Mouse (Mus musculus) liver, embryonic 15.5 days (tissue): Measurements from ENCODE around the gene Snrnp25. TPM values are rescaled to one million over a fixed set of nuclear protein-coding genes. Genes with fewer than 3 reads are reported as not detected.

Experiments
- ATAC-seq: fragments of 200-750 bp; cut with Nextera tagmentation; 2 replicates; pipeline ENCODE4 v1.8.0; 2017; ENCODE audit warnings: moderate number of reproducible peaks, mild to moderate bottlenecking, moderate library complexity; ENCODE audit not compliant: insufficient read depth
- H3K27ac ChIP-seq: fragments of 300-500 bp; sonication (generic); replicated peaks from 2 replicates; pipeline ENCODE4 v1.5.1; 2015; ENCODE audit warnings: mild to moderate bottlenecking, inconsistent platforms
- H3K27me3 ChIP-seq: fragments of 300-500 bp; sonication (generic); 2 replicates; pipeline ENCODE4 v1.6.1; 2015; ENCODE audit warnings: mild to moderate bottlenecking, inconsistent platforms
- H3K36me3 ChIP-seq: fragments of 300-500 bp; sonication (generic); replicated peaks from 2 replicates; pipeline ENCODE4 v1.6.1; 2015; ENCODE audit warnings: moderate library complexity, mild to moderate bottlenecking, inconsistent platforms
- H3K4me1 ChIP-seq: fragments of 300-500 bp; sonication (generic); replicated peaks from 2 replicates; pipeline ENCODE4 v1.6.1; 2015; ENCODE audit warnings: inconsistent platforms
- H3K4me2 ChIP-seq: fragments of 300-500 bp; sonication (generic); 2 replicates; pipeline ENCODE4 v1.6.1; 2015; ENCODE audit warnings: moderate library complexity, mild to moderate bottlenecking, inconsistent platforms
- H3K4me3 ChIP-seq: fragments of 300-500 bp; sonication (generic); replicated peaks from 2 replicates; pipeline ENCODE4 v1.5.1; 2015; ENCODE audit warnings: mild to moderate bottlenecking, inconsistent platforms
- H3K9ac ChIP-seq: fragments of 300-500 bp; sonication (generic); 2 replicates; pipeline ENCODE4 v1.6.1; 2015; ENCODE audit warnings: moderate library complexity, mild to moderate bottlenecking, inconsistent platforms
- H3K9me3 ChIP-seq: fragments of 300-500 bp; sonication (generic); replicated peaks from 2 replicates; pipeline ENCODE4 v1.6.1; 2016; ENCODE audit warnings: inconsistent platforms
- WGBS: fragments of 180-500 bp; shearing (Covaris S2); methylation state at CpG from one replicate; pipeline ENCODE4 v1.1.7; 2015; ENCODE audit warnings: mixed read lengths; ENCODE audit not compliant: insufficient replicate concordance; 5-methylcytosine and 5-hydroxymethylcytosine counted together
- polyA plus RNA-seq: library from polyadenylated mRNA; unstranded; fragments of >200 nt; fragmentation: Nextera tagmentation; extraction: Ambion mirVana; gene quantifications from 2 replicates; pipeline ENCODE4 v1.2.1, GENCODE M21; 2015

The Snrnp25 gene
- polyA plus RNA-seq, 1 experiment from 2014 or later, result 70.1 TPM

- Histone ChIP-seq H3K9ac (peak overlapping the region; percentile 64), H3K36me3 (peaks cover 74% of the 10 kb centered on the region), H3K4me3 (0 out of 2 replicates have a peak overlapping the region, but pooled peaks have one; percentile 2), H3K27me3 (no peaks in the 10 kb centered on the region), H3K27ac (peak overlapping the region; percentile 99), H3K9me3 (no peaks in the 10 kb centered on the region), H3K4me2 (peak overlapping the region; percentile 37), H3K4me1 (peaks cover 94% of the 10 kb centered on the region)
- no peak for ATAC-seq
Observed at GRCm38 (mm10) chr11:32247068-32247467, 41.9 kb downstream of the Snrnp25 start.

DNA sequence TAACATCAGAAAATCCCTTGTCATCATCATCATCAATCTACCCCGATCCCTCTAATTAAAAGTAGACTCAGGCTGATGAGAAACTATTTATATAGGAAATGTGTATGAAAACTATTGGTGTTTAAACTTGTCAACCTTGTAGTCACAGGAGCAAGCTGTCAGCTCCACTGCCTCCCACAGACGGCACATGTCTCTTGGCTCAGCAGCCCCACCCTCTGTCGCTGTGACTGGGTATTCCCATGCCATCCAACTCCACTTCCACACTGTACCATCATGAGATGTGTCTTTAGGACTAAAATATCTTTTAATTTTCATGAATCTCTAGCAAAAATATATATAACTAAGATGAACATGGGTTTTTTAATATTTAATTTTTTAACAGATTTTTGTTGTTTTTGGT is 43.1 kb downstream of the Snrnp25 start:
- Histone ChIP-seq H3K9ac (peak overlapping the region; percentile 64; the same call in 1 of the 2 replicates), H3K4me1 (peaks cover 94% of the 10 kb centered on the region), H3K4me2 (no peak overlapping the region), H3K36me3 (peaks cover 79% of the 10 kb centered on the region), H3K4me3 (no peak overlapping the region), H3K27me3 (no peaks in the 10 kb centered on the region), H3K27ac (peak overlapping the region; percentile 99), H3K9me3 (no peaks in the 10 kb centered on the region)
- ATAC-seq, result no peak
- WGBS, result 64% methylated on average over 3 of the region's 3 CpGs

- H3K4me1 ChIP-seq, result peaks cover 96% of the 10 kb centered on the region
- 0 out of 2 replicates have a peak overlapping the region, but pooled peaks have one; percentile 4 for H3K4me3 ChIP-seq
- H3K27me3 ChIP-seq, result no peaks in the 10 kb centered on the region
- H3K9me3 ChIP-seq, result no peaks in the 10 kb centered on the region
- peak; percentile 99 for ATAC-seq
- H3K4me2 ChIP-seq, result peak overlapping the region; percentile 42
- 50% methylated on average over 8 of the region's 8 CpGs for WGBS
- peak overlapping the region; percentile 99 for H3K27ac ChIP-seq
- peaks cover 75% of the 10 kb centered on the region for H3K36me3 ChIP-seq
- peak overlapping the region; percentile 62 for H3K9ac ChIP-seq
Observed at GRCm38 (mm10) chr11:32250880-32251763, 45.9 kb downstream of the Snrnp25 start.

DNA sequence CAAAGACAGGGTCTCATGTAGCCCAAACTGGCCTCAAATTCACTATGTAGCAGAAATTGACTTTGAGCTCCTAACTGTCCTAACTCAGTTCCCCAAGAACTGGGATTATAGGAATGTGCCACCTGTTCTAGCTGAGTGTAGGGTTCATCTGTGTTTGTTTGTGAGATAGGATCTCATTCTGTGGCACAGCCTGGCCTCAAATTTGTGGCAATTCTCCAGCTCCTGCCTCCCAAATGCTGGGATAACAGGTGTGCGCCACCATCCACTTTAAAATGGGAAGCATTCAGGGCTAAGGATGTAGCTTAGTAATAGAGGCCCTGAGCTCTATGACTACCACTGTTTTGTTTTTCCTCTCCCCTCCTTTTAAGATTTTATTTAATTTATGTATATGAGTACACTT is 47.9 kb downstream of the Snrnp25 start:
- no peak overlapping the region for H3K4me2 ChIP-seq
- WGBS, result 100% methylated on average over 1 of the region's 1 CpGs
- H3K4me1 ChIP-seq, result peaks cover 92% of the 10 kb centered on the region
- H3K4me3 ChIP-seq, result no peak overlapping the region
- peak overlapping the region; percentile 99 for H3K27ac ChIP-seq
- no peak for ATAC-seq
- H3K9ac ChIP-seq, result no peak overlapping the region
- peaks cover 57% of the 10 kb centered on the region for H3K36me3 ChIP-seq
- H3K27me3 ChIP-seq, result no peaks in the 10 kb centered on the region
- no peaks in the 10 kb centered on the region for H3K9me3 ChIP-seq

- Histone ChIP-seq H3K36me3 (peaks cover 58% of the 10 kb centered on the region), H3K4me2 (peak overlapping the region; percentile 56), H3K27me3 (no peaks in the 10 kb centered on the region), H3K27ac (peak overlapping the region; percentile 99), H3K9me3 (no peaks in the 10 kb centered on the region), H3K4me1 (peaks cover 85% of the 10 kb centered on the region), H3K4me3 (peak overlapping the region; percentile 15), H3K9ac (peak overlapping the region; percentile 66)
- 23% methylated on average over 1 of the region's 1 CpGs for WGBS
- peak; percentile 100 for ATAC-seq
Observed at GRCm38 (mm10) chr11:32256146-32256545, 50.9 kb downstream of the Snrnp25 start.

DNA sequence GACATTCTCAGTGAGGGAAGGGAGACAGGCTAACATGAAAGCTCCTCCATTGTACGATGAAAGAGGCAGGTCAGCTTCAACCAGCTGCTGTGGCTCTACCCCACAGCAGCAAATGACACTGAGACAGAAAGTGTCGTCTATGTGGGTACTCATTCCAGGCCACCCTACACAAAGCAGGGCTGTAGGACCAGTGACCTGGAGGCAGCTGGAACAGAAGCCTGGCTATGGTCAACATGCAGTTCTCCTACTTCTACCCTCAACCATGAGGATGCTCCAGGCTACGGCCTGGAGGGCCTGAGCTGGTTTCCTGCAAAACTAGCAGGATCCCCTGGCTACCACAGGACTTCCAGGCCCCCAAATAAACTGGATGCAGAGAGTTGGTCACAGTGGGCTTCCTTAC is 51.4 kb downstream of the Snrnp25 start:
- peaks cover 58% of the 10 kb centered on the region for H3K36me3 ChIP-seq
- peak overlapping the region; percentile 56 for H3K4me2 ChIP-seq
- ATAC-seq, result peak; percentile 19
- peak overlapping the region; percentile 15 for H3K4me3 ChIP-seq
- WGBS, result 50% methylated on average over 3 of the region's 3 CpGs
- no peaks in the 10 kb centered on the region for H3K9me3 ChIP-seq
- H3K27ac ChIP-seq, result peak overlapping the region; percentile 99
- peaks cover 84% of the 10 kb centered on the region for H3K4me1 ChIP-seq
- H3K27me3 ChIP-seq, result no peaks in the 10 kb centered on the region
- H3K9ac ChIP-seq, result peak overlapping the region; percentile 66

Other genes with a start within 250 kb of the Snrnp25 start
- gene 4930524B15Rik, start 239.8 kb upstream of the Snrnp25 start, polyA plus RNA-seq, result not detected in 2 replicates
- 0.17 and 0.25 TPM in 2 replicates for gene Nsg2, start 205.0 kb upstream of the Snrnp25 start, polyA plus RNA-seq
- 0.02 and 0.13 TPM in 2 replicates for gene Il9r, start 5.1 kb upstream of the Snrnp25 start, polyA plus RNA-seq
- gene Rhbdf1, start 16.9 kb downstream of the Snrnp25 start, polyA plus RNA-seq, result 5.1 and 8.0 TPM in 2 replicates
- gene Mpg, start 21.1 kb downstream of the Snrnp25 start, polyA plus RNA-seq, result 18.3 and 19.6 TPM in 2 replicates
- gene Nprl3, start 62.3 kb downstream of the Snrnp25 start, polyA plus RNA-seq, result 28.1 and 31.9 TPM in 2 replicates
- 72.6 and 109 TPM in 2 replicates for gene Hba-x, start 71.0 kb downstream of the Snrnp25 start, polyA plus RNA-seq
- 74,460 and 76,487 TPM in 2 replicates for gene Hba-a1, start 78.1 kb downstream of the Snrnp25 start, polyA plus RNA-seq
- gene Hbq1b, start 81.5 kb downstream of the Snrnp25 start, polyA plus RNA-seq, result 139 and 151 TPM in 2 replicates
- 175,652 and 176,876 TPM in 2 replicates for gene Hba-a2, start 91.1 kb downstream of the Snrnp25 start, polyA plus RNA-seq
- 7.3 and 8.0 TPM in 2 replicates for gene Hbq1a, start 94.7 kb downstream of the Snrnp25 start, polyA plus RNA-seq
- gene Sh3pxd2b, start 142.4 kb downstream of the Snrnp25 start, polyA plus RNA-seq, result 1.0 and 1.1 TPM in 2 replicates
- gene Ubtd2, start 250.0 kb downstream of the Snrnp25 start, polyA plus RNA-seq, result 3.9 and 4.8 TPM in 2 replicates